Mouse (Mus musculus): ENCODE results near the gene Bdnf.

The Bdnf gene

DNA sequence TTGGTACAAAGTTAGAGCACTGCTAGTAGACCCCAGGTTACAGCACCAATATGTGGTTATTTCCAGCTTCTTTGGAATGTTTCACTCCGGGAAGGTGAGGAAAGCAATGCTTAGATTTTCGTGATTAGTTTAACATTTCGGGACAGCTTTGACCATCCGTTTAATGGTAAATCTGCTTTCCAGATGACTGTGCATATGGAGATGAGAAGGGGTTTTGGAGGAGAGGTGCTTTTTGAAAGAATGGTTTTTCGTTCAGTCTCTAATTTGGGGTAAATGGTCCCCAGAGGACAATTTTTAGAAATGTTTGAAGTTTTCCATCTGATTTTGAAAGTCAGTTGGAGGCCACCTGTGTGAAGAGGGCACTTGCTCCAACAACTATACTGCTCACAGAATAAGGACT, 29.6 kb downstream of the Bdnf start:
- DNase-seq (ENCODE audit: low spot score in 2 of 2), result no peak

DNA sequence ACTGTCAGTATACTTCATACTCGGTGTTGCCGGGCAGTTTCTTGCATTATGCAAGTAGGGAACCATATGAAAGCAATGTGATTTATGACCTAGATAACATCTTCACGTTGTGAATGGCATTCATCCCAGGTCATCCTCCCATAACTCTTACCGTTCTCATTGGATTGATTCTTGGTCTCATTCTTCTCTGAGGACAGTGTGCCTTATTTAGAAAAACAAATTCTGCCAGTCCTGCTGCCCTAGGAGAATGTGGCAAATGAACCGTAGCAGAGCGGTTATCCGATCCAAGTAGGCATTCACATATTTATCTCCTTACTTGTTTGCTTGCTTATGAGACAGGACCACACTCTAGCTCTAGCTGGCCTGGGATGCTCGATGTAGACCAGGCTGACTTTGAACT, 32.0 kb downstream of the Bdnf start:
- DNase-seq (ENCODE audit: low spot score in 2 of 2), result no peak

DNA sequence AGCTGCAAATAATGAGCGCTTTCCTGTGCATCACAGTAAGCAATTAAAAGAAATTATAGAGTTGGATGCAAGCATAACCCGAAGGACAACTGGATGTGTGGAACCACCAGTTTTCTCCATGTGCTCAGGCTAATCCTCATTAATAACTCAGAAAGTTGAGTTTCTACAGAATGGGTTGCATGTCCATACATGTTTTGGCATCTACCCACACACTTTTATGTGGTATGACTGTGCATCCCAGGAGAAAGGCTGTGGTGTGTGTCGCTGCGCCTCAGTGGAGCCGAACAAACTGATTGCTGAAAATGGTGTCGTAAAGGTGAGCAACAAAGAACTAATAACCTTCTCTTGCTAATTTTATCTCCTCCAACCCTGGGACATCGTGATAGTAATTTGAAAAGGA, 34.8 kb downstream of the Bdnf start:
- no peak for DNase-seq (ENCODE audit: low spot score in 2 of 2)

DNA sequence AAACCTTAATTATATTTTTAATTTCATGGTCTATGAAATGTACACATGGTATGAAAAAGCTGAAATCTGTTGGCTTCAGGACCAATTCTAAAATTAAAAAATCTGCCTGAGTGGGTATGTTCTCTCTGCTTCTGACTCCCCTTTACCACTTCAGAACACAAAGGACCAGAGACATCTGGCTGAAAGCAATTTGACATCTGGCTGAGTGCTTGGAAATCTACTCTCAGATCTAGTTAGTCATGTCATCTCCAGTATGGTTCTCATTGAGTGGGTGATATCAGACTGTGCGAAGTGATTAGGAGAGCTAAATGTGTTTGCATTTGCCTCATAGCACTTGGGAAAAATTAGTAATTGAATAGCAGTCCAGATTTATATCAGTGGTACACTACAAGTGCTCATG, 36.5 kb downstream of the Bdnf start:
- no peak for DNase-seq (ENCODE audit: low spot score in 2 of 2)

DNA sequence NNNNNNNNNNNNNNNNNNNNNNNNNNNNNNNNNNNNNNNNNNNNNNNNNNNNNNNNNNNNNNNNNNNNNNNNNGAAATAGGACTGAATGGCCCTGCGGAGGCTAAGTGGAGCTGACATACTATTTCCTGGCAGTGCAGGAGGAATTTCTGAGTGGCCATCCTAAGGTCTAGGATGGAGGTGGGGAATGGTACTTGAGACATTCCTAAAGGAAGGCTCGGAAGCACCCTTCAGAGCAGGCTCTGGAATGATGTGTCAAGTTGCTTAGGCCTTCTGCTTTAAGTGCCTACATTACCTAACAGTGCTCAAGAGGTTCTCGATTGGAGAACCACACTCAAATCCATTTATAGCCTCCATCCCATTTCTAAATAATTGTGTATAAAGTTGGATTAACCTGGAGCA, 50.8 kb downstream of the Bdnf start:
- DNase-seq (ENCODE audit: low spot score in 2 of 2), result no peak

DNA sequence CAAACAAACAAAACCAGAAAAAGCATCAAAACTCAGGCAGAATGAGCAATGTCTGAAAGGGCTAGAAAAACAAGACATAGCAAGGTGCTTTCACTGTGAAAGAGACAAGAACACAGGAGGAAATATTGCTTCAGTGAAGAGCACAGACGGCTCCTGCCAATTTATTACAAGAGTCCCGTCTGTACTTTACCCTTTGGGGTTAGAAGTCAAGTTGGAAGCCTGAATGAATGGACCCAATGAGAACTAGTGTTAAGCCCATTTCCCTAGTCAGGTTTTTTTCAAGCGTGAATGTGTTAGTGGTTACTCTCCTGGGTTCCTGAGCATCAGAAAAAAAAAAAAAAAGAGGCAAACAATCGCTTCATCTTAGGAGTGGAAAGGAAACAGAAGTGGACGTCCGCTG, 51.3 kb downstream of the Bdnf start:
- DNase-seq (ENCODE audit: low spot score in 2 of 2), result no peak

DNA sequence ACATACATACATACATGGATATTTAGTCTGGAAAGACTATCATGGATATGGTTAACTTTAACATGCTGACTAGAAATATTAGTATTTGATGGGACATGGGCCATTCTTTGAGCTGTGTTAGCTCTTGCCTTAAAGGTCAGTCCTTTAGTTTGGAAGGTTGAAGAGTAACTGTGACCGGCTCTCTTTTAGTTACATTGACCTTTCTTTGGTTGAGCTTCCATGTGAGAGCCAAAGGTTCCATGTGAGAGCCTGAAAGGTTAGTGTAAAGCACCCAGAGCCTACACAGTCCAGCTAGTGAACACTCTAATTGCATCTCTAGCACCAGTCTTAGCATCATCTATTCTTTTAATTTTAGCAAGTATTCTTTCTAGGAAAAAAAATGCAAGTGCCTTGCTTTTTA, 54.7 kb downstream of the Bdnf start:
- no peak for DNase-seq (ENCODE audit: low spot score in 2 of 2)

DNA sequence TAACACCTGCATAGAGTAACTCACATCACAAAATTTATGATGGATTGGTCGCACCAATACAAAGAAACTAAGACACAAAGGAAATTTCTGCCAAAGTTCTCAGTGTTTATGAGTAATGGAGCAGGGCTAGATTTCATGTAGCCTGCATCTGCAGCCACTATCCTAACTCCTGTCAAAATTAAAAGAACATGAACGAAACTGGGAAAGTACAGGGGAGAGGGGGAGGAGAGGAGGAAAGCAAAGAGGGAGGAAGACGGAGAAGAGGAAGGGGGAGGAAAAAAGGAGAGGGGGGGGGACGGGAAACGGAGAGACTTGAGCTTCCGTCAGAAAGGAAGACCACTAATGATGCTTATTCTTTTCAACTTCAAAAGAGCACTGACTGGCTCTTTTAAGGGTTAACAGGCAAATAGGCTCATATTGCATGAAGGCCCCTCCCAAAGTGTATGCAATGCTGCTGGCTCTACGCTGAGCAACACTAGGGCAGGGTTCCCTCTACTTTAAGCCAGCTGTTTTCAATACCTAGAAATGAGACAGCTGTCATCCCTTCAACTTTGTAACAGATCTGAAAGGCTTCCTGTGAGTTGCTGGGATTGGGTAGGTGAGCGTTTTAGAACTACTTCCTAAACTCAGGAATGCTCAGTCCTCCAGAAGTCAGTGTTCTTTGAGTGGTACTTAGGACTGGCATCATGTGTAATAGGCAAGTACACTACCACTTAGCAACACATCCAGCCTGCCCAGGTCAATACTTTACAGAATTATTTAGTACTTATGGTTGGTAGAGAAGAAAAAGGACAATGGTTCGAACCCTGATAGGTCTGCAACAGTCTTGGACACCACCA, 58.9 kb downstream of the Bdnf start:
- DNase-seq (ENCODE audit: low spot score in 2 of 2), result no peak

DNA sequence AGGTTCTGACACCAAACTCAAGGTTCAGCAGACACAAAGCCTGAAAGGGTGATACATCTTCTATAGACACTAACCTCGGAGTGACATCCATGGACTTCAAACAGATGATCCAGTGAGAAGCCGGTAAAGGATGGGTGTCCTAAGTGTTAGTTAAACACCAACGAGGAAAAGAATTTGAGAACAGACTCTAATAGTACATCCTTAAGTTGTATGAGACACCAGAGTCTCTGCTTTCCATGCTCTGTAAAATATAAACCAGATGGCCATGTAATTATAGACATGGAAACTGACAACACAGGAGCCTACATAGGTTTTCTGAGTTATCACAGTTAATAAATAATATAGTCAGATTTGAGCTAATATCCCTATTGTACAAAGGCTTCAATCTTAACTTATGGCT, 59.7 kb downstream of the Bdnf start:
- DNase-seq (ENCODE audit: low spot score in 2 of 2), result no peak

DNA sequence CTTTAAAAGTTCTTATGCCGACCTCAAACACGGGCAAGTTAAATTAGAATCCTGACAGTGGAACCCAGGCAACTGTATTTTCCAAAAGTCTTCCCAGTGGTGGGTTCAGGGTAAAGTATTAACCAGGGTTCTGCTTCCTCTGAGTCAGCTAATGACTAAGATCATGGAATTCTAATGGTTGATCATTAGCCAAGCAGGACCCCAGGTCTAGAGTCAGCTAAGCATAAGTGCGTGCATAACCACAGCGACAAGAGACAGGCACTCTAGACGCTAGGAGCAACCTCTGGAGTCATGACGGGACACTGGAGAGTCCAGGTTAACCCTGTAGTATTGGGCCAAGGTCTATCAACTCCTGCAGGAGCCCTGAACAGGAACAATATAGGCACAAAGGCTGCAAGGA, 60.2 kb downstream of the Bdnf start:
- DNase-seq (ENCODE audit: low spot score in 2 of 2), result no peak

DNA sequence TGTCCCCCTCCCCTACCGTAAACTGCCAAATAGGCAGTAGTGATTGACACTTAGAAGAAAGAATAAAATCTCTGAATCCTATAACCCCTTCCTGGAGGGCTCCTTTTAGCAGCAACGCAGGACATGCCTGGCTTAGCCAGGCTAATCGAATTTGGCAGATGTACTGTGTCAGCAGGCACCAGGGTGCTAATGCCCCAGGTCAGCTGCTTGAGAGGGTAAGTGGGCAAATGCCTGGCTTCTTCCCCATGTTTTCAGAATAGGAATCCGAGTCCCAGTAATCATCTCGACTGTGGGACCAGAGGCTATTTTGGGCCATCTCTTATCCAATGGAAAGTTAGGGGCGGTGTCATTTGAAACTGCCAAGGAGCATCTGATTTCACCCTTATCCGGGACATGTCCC, 60.8 kb downstream of the Bdnf start:
- no peak for DNase-seq (ENCODE audit: low spot score in 2 of 2)

DNA sequence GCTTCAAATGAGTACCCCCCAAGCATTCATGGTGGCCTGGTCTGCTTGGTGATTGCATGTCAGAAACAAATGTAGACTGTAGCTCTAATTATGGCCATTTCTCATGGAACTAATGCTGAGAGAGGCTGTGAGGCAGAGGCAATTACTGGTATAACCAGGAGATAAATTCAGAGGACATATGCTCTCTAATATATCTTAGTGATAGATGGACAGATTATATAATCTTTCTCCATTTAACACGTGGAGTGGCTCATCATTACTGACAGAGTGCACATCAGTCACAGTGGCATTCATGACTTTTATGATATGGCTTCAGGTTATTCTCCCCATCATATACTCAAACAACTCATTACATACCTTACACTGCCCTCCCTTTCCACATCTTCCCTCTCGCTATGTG, 61.8 kb downstream of the Bdnf start:
- DNase-seq (ENCODE audit: low spot score in 2 of 2), result no peak

DNA sequence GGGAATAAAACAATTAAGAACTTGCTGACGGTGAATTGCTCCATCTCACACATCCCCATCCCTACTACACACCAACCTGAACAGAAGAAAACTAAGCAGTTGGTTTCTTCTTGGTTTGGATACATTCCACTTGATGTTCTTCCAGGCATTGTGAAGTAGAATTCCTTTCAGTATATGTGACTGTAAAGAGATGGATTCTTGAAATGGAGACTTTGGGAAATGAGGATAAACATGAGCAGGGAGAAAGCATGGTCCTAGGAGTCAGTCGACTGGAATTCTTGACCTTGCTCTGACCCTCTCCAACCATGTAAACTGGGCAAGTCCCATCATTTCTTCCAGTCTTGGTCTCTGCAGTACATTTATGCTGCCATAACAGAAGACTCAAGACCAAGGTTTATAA, 63.8 kb downstream of the Bdnf start:
- DNase-seq (ENCODE audit: low spot score in 2 of 2), result no peak

DNA sequence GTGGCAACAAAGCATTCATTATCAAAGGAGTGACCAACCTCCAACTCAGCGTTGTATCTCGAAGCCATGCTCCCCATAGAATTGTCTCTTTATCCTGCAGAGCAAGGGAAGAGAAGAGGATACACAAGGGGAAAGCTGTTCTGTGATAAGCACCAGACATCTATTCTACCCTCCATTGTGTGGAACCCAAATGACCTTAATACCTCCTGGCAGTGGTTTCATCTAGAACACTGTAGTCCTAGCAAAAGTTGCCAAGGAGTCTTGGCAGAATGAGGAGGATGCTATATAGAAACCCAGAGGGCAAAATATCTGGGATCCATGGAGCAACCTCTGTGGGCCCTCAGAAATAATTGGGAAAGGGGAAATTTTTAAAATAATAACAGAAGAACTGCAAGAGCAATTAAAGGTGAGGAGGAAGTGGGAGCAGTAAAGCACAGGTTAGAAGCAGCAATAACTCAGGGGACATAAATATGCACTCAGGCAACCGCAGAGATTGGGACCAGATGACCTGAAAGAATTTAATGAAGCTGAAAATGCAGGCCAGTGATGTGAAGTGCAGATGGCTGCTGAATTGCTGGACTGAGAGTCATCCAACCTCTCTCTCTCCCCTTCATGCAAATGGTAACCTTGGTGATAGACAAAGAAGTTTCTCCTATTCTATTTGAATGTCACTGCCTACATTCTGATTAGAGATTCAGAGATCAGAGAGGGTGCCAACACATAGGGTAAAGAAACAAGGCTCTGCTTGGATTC, 68.9 kb downstream of the Bdnf start:
- DNase-seq (ENCODE audit: low spot score in 2 of 2), result no peak

DNA sequence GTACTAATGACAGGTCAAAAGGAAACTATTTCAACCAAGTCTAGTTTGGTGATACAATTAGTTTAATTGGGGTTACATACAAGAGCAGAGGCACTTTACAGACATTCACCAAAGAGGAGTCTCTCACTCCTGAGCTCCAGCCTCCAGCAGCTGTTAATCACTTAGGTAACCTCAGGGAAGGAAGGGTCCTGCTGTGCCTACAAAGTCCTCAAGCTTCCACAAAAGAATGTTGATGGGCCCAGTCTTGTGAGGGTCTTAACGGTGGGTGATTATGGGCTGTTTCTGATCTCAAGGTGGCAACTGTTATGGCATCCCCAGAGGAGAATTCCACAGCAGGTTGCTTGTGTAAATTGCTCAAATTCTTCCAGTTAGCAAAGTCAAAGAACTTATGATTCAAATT, 71.7 kb downstream of the Bdnf start:
- DNase-seq (ENCODE audit: low spot score in 2 of 2), result no peak

DNA sequence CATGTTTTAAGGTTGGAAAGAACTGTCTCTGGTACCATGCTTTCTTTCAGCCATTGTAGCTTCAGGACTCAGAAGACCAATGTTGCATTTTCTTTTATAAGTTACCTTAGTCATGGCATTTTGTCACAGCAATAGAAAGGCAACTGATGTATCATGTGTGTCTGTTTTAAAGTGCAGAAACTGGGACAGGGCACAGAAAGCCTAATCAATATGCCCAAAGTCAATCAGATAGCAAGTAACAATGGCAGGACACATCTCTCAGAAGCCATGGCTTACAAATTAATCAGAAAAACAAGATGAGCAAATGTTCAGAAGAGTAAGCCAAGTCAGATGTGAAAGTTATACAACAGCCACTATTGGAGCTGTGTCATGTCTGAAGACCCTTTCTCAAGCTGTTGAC, 73.9 kb downstream of the Bdnf start:
- DNase-seq (ENCODE audit: low spot score in 2 of 2), result no peak

DNA sequence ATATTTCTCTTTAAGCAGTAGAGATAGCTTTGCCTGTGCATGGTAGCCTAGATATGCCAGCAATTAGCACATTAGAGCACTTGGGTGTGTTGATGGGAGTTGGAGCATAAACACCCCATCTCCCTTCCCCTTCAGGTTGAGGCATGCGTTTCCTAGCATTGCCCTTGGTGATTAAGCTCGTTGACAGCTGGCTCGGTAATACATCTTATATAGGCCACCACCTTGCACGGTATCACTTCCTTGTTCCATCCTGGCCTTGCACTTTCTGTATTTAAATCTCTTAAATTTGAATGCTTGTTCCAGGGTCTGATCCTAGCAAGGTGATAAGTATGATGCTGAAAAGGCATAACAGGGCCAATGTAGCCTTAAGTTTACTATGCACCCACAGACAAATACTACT, 74.3 kb downstream of the Bdnf start:
- DNase-seq (ENCODE audit: low spot score in 2 of 2), result no peak

DNA sequence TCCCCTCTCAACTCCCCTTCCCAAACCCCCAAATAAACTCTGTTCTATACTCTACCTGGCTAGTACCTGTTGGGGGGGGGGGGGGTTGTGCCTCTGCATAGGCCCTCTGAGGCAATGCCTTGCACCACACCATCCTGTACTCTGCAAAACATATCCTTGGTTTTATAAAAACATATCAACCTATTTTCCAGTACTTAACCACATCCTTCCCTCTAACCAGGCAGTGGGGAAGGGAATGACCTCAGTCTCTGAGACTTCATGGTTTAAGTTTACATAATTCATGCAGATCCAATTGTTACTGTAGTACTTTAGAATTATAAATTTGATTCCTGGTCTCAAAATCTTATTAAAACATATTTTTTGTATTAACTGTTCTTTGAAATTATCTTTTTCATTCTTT, 75.5 kb downstream of the Bdnf start:
- no peak for DNase-seq (ENCODE audit: low spot score in 2 of 2)

DNA sequence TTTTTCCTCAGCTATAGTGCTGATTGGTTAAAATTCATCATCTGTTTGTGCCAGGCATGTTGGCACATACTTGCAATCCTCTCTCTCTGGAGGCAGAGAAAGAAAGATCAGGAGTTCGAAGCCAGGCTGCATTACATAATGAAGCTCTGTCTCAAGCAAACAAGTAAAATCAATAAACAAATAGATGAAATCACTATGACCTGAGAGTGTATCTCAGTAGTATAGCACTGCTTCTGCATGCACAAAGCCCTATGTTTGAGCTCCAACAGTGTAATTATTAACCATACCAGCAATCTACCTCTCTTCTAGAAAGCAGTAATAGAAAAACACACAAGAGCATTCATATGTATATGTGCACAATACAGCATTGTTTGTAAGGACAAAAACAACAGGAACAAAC, 76.0 kb downstream of the Bdnf start:
- no peak for DNase-seq (ENCODE audit: low spot score in 2 of 2)

DNA sequence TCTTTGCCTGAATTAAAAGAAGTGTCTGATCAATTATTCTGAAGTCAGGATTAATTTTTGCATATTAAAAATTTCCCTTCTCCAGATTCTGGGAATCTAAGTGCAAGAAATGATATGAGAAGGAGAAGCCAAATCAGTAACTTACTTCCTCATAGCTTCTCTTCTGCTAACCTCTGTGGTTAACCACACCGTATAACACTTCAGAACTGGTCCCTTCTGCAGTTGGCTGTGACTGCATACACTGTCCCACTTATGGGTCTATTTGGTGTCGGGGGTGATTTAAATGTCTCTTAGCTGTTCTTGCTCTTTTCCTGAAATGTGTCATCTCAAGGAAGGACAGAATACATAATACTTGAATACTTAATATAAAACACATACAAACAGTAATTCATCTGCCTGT, 81.8 kb downstream of the Bdnf start:
- DNase-seq (ENCODE audit: low spot score in 2 of 2), result no peak

DNA sequence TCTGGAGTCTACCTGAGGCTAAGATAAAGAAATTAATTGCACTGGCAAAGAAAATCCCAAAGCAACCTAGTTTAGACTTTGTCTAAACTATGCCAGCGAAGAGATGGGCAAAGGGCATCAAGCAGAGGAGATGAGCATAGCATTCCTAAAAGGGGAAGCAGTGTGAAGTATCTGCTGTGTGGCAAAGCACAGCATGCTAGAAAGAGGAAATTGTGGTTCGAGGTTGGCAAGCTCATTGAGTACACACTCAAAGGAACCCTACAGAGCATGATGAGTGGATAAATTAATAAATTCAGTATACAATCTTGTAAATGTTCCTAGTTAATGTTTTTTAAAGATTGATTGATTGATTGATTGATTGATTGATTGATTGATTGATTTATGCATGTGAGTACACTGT, 92.3 kb downstream of the Bdnf start:
- no peak for DNase-seq (ENCODE audit: low spot score in 2 of 2)

DNA sequence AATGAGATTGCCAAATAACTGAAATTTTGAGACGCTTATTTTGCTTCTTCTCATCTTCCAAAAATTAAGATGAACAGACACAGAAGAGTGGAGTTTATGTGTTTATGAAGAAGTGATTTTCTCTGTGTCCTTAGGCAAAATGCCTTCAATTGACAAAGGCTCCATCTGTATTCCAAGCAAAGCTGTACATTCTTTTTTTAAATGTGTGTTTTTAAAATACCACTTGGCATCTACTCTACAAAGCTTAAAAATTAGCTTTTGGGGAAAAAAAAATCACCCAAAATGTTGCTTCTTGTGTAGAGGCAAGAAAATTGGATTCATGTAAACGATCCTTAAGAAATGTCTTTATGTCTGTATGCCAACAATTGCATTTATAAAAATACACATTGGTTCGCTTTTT, 94.3 kb downstream of the Bdnf start:
- DNase-seq (ENCODE audit: low spot score in 2 of 2), result no peak

DNA sequence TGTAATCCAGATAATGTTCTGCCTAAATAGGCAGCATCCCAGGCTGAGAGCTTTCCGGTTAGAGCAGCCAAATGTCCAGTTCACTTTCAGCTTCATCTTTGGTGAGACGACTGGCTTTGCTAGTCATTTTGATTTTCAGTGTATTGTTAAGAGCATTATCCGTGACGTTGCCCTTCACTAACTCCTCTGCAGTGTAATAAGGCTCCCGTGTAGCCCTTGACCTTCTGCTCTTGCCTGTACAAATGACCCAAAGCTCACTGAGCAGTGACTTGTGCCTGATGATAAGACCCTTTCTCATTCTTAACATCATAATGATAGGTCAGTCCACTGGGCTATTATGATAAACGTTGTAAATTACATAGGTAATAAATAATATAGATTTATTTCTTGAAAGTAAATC, 101.9 kb downstream of the Bdnf start:
- DNase-seq (ENCODE audit: low spot score in 2 of 2), result no peak

Data from frontal cortex, postnatal 36 days (tissue).